Mouse (Mus musculus) fat pad, adult 2 months (tissue): ENCODE measurements at regions not wholly inside any gene's neighbourhood (a gene's known extent, or its start where the extent isn't known, plus 50 kb on each side); places are given as distances from the start of the nearest gene placed in this dataset.

Source experiments
- DNase-seq: peaks from one replicate; pipeline ENCODE4 v3.0.0-alpha.2; 2011; ENCODE audit warnings: low read depth, low spot score; ENCODE audit errors: extremely low read depth

DNA sequence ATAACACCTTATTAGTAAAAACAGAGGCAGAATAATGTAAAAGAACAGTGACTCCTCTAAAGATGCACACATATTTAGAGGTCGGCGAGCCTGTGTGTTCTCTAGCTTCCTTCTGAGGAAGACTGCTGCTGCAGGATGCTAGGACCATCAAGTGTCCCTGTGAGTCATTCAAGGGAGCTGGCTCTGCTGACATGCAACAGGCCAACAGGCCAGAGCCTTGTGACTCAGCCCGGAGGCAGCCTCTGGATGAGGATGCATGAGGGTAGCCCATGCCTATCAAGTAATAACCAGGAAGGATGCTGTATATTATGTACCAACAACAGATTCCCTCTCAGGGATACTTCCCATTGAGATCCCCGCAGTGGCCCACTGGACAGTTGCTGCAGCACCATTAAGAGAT is 199.5 kb upstream of the Rasgrp1 start:
- no peak for DNase-seq

DNA sequence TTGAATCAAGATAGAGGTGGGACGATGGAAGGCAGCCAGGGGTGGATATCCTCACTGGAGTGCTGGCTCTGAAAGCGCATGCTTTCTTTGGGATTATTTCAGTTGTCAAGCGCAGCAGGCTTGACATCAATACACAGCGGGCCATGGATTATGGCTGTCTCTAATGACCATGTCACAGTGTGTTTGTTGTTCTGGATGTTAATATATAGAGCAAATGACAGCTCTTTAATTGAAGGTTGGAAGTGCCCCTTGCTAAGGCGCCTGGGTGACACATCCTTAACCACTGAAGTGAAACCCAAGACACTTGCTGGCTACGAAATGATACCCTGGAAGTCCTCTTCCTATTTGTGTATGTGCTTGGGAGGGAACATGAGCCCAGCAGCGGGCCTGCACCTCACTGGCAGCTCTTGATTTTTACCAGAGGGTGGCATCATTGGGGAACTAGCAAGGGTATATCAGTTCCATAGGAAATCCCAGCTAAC is 200.5 kb upstream of the Rasgrp1 start:
- no peak for DNase-seq

DNA sequence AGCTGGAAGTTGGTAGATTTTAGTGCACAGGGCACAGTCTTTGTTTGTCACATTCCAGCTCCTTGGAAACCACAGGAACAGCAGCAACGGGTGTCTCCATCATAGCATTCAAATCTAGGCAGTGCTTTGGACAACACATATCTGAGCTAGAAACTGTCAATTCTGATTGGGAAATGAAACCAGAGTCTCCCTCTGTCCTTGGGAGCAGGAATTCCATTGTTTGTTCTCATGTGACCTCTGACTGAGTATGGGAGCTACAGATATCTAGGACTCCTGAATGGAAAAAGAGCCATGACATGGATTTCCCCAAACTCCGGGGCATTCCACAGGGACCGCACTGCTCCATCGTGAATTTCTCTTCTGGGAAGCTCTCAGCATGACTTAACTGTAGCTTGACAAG is 205.5 kb upstream of the Rasgrp1 start:
- no peak for DNase-seq

DNA sequence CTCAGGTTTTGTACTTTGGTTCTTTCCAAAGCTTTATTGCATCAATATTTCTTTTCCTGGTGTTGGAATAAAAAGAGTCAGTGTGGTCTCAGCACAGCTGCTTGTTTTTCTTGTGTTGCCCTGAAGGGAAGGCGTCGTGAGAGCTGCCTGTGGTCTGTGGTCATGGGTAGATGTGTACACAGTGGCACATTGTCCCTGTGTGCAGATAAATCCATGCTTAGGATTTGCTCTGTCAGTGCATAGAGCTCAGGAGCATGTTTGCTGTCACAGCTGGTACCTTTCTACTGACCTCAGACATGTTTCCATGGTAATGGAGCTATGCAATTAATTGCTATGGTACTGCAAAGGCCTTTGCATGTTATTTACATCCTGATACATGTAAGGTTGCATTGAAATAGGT is 213.5 kb upstream of the Rasgrp1 start:
- no peak for DNase-seq

DNA sequence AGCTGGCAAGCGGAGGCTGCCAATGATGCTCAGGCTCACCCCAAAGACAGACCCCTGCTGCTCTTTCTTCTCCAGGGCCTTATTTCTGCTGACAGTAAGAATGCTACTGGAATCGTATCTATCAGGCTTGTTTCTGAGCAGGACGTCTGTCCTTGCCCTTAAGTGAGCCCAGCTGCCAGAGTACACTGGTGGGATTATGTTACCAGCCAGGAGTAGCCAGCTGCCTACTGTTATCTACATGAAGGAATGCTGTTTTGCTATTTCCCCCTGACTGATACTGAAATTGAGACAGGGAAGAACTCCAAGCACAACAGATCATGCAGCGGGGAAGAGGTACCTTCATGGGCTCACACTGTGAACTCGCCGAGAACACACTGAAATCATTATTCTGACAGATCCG is 228.2 kb upstream of the Rasgrp1 start:
- DNase-seq: no peak

DNA sequence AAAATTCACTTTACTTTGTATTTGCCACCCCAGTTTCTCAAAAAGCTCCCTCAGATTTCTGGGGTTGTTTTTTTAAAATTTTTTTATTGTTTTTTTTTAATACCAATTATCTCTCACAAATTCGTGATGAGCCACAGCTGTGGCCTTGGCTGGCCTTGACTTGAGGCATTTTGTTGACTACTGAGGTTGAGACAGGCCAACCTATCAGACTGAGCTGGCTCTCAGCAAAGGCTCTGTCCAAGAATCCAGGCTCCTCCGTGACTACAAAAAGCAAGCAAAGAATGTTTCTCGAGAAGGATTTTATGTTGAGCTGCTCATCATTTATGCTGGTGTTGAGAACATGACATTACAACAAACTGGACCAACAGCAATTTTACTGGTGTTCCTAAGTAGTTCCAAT is 244.6 kb upstream of the Rasgrp1 start:
- no peak for DNase-seq

DNA sequence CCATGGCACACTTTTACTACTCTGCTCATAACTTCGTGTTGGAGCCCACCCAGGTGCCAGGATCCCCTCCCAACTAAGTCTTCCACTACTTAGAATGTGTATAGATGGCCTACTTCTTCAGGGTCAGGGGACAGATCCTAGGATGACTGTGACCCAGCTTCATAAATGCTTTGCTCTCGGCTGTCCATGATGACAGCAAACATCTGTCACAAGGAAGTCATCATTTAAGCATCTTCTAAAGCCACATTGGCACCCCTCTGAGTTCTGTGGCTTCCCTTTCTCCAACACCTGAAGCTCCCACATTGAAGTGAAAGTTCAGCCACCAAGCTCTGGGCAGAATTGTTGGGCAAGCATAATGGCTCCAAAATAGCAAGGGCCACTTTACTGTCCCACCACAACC is 252.2 kb upstream of the Rasgrp1 start:
- DNase-seq: no peak

DNA sequence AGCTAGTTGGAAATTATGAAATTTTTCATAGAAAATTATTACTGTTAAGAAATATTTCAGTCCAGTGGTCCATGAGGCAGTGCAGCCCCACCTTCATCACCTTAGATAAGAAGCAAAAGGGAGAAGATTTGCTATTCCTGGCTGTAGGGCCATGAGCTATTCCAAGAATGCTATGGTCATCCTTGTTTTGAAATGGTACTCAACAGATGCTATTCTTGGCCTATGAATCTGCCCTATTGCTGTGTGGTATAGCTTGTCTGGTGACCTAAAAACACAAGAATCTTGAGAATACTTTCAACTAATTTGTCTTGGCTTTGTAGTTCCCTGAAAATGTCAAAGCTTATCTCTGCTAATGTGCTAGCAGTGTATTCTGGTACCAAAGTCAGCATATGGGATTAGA is 254.8 kb upstream of the Rasgrp1 start:
- DNase-seq: no peak

DNA sequence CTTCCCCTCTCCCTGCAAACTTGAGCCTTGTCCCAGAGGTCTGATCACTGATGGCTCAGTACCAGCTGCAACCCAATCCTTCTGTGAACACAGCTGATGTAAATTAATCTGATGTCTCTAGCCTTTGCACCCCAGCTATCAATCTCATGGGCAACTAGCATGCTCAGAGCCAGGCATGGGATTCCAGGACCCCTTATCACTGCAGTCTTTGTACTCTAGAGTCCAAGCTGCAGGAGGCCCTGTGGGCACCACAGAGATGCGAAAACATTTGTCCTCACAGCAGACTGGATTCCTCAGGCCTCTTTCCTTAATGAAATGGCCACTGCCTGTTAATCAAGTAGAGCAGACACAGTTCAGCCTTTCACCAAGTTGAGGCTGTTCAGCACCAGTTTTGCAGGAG is 272.0 kb upstream of the Rasgrp1 start:
- DNase-seq: no peak

DNA sequence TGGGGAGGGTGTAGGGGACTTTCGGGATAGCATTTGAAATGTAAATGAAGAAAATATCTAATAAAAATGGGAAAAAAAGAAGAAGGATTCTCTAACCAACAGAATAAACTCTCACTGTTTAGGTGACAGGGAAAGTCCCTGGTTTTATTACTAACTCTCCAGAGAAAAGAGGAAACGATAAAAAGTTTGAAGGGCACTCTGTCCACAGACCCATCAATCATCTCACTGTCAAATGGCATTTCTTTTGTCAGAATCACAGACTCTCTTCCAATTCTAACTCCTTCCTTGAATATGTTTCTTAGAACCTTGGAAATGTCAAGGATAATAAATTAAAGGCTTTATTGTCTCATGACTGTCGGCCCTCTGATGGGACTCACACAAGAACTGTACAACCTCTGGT is 275.3 kb upstream of the Rasgrp1 start:
- no peak for DNase-seq

DNA sequence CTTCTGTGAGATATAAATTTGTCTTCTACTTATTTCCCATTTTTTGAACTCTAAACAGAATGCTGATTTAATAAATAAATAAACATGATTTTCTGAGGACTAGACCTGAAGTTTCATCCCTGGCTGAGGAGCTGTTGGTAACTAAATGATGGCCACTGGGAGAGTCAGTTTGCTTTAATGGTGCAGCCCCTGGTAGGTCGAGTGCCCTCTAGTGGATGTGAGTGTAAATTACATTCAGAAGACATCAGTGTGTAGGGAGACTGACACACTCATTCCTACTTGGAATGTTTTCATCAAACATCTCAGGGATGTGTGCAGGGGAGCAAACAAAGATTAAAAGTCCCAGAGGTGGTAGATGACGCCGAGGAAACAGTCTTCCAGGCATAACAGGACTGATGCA is 281.2 kb upstream of the Rasgrp1 start:
- no peak for DNase-seq

DNA sequence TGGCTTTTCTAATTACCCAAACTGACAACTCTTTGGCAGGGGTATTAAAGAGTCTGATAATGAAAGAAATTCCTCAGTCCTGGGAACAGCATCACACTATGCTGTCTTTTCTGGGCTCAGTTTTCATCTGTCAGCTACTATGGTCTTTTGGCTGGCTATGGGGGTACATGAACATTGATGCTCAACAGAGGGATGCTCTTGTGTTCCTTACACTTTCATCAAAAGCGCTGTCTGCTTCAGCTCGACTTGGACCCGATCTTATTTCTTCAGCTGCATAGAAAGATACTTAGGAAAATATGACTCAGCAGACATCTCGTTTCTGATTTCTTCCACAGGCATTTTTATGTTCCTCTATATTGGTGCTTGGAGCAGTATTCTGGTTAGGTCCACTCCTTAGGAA is 292.1 kb upstream of the Rasgrp1 start:
- DNase-seq: no peak

DNA sequence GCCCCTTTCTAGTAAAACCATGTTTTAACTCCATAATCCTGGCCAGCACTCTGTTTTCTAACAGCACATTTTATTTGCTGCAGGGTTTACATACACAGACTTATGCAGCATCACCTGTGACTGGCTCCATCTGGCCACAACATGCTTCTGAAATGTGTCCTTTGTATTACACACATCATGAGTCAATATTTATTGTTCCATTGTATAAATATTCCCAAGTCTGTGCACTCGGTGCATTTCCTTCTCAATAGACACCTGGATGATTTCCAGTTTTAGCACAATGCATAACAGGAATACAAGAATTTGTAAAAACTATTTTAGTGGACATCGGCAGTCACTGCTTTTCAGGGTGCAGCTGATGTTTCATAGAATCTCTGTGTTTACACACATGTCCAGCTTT is 294.6 kb upstream of the Rasgrp1 start:
- DNase-seq: no peak

DNA sequence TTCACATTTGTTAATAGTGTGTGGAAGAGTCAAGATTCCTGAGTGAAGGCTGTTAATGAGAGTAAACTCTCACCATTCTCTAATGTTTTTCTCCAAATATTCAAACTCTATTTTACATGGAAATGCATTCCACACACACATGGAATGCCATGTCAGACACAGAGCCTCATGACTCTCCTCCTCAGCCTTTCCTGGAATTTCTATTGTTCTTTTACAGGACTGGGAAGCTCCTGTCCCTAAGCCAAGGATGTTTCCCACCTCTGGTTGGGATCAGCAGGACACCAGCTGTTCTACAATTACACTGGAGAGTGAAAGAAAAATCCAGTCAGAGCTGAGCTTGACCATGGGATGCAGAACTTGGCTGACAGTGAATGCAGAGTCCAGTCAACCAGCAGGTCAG is 309.3 kb upstream of the Rasgrp1 start:
- no peak for DNase-seq

DNA sequence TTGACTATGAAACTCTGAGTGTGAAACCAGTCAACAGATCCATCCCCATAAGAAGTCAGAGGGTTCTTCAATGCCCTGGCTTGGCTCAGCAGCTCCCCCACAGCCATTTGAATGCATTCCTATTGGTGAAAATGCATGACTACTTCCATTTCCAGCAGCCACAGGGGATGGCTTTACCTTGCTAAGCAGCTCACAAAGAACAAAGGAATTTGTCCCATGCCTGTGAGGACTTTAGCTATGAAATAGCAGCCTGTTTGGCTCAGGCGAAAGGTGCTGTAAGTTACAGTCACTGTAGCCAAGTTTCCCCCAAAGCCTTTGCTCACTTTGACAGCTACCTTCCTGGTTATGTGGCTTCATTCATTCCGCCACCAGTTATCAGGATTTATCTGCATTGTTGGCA is 309.8 kb upstream of the Rasgrp1 start:
- DNase-seq: no peak

DNA sequence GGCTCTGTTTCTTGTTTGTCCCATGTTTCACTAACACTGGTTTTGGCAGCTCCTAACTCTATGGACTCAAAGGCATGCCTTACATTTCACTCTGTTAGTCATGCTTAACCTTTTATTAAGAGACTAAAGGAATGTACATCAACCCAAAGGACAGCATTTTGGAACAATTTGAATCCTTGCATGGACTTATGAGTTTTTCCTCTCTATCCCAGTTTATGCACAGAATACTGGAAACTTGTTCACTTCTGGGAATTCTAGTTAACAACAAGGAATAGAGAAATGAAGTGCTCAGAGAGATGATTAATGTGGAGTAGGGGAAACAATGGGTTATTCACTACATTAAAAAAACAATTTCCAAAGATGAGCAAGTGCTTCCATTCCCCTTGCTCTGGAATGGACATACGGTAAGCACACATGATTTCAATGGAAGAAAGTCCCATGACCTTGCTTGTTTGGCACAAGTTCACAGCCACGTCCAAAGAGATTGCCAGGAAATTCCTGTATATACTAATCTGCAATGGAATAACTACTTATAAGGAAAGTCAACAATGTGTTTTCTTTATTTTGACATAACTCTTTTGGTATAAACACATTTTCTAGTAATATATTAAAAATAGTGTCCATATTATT is 313.9 kb upstream of the Rasgrp1 start:
- no peak for DNase-seq

DNA sequence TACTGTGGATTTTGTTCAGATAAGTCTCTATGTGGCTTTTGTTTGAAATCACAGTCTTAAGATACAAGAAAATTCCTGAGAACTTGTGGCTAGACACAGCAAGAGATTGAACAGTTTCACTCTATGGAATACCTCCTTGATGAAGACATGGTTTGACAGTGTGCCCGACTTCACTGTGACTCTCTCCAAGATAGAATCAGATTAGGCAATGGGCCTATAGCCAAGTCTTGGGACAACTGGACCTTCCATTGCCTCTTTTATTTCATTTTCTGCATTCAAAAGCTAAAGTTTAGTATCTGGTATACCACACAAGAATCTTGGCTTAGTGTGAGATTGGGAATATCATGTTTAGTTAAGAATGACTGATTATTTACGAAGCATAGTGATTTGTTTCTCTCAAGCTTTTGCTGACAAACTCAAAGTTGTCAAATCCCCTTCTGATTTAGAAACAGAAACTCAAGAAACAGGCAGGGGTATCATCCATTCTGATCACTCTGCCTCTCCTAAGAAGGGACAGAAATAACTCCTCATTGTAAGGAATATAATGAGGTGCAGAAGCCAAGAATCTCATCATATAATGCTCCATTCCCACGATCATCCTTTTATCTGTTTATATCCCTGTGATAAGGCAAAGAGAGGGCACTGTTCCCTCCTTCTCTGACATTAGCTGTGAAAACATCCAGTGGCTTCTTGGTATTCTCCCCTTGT is 317.6 kb upstream of the Rasgrp1 start:
- no peak for DNase-seq

DNA sequence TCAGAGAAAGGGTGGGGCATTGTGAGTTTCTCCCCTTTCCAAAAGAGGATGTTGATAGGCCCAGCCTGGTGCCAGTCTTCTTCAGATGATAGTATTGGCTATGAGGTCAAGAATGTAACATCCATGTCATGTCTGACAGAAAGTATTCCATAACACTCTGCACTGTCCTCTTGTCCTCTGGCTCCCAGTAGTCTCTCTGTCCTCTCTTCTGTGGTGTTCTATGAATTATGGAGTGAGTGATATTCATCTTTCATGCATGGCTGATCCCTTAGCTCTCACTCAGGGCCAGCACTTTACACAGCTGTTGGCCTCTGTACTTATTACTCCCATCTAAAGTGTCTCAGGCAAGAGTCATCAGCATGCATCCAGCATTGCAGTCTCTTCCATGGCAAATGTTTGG is 319.9 kb upstream of the Rasgrp1 start:
- no peak for DNase-seq

DNA sequence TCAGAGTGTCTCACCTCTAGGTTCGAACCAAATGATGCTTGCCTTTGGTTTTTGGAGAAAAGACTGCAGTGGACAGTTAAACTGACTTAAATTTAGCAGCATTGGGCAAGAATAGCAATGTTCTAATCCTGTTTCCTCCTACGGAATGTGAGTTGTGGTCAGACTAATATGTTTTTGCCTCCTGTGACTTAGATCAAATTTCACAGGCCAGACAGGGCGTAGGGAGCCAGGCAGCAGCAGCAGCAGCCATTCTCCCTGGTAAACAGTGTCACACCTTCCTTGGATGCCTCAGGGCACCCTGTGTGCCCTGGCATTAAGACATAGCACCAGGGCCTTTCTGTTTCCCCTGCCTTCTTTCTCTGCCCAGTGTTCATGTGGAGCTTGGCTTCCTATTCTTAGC is 323.7 kb upstream of the Rasgrp1 start:
- DNase-seq: no peak

DNA sequence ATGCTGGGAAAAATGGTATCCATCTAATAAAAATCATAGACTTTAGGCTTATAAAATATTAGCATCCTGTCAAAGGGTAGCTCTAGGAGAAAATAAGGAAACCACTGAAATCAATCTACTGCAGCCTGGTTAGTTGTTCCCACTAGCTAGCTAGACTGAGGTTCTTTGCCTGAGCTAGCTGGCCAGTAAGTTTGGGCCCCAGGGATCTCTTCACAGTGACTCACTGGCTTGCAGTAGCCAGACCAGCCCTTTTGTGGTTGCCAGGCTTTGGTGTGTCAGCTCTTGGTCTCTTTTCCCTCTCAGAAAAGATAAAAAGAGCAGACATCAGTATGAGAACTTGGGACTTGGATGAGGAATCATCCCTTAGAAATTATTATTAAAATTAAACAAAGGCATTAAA is 325.3 kb upstream of the Rasgrp1 start:
- no peak for DNase-seq

DNA sequence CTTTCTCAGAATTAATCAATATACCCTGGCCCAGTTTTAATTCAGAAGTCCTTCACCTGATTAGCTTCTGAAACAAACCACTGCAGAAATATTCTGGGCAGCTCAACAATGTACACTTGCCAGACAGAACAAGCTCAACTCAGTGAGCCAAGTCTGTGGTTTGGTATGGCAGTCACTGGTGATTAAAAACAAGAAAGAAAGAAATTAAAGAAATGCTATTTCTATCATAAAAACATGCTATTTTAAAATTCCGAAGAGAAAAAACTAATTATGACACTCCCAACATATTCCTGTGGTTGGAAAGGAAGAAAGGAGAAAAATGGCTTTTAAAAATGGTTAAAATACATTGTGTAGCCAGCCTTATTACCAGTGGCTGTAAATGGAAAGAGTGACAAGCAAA is 332.1 kb upstream of the Rasgrp1 start:
- no peak for DNase-seq

DNA sequence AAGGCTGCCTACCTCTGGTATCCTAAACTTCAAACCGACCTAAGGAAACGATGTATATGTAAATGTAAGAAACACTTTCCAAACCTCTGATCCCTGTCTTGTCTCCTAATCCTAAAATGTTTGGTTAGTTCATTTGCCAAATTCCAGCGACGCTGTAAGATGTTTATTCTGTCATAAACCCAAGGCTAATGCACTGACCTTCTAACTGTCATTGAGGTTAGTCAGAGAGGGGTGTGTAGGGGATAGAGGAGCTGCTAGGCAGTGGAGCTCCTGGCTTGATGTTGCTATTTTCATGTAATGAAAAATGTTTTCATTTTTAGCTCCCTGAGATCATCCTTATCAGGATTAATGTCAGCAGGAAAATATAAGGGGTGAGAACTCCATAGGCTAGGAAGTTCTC is 335.8 kb upstream of the Rasgrp1 start:
- no peak for DNase-seq

DNA sequence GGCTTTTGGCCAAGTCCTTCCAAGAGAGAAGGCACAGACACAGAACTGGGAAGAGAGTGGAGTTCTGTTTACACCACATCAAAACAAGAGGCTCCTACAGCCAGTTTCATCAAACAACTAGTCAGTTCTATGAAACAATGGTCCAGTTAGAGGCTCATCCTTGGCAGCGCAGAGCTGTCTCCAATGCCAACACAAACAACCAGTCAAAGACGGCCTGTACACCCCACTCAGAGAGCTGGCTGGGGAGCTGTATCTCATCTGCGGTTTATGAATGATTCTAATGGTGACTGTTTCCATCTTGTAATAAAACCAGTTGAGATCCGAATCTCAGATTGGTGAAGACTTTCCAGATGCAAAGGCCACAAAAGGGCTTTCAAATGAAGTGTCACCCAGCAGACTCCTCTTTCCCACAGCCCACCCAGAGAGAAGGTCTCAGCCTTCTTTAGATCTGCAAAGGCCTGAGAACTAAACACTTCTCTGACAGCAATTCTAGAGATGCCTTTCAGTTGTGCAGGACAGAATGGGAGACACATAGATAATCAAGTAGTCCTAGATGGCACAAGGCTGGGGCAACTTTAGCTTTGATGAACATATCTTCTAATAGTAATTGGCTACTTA is 343.1 kb upstream of the Rasgrp1 start:
- no peak for DNase-seq
